Mouse (Mus musculus) spleen, postnatal 4 days (tissue): ENCODE measurements around the gene Fgd3.

ENCODE experiments used
- DNase-seq, 2 experiments: peaks; one replicate each; pipeline ENCODE4 v3.0.0; 2022; ENCODE audit warnings: low spot score in 2 of 2

Fgd3 gene

GRCm38 (mm10) chr13:49216808-49217561 lies 103.1 kb downstream of the Fgd3 start:
- peak in 1 of 2 experiments; percentile 64 for DNase-seq

- no peak for DNase-seq
Measured at GRCm38 (mm10) chr13:49216220-49216552, 103.9 kb downstream of the Fgd3 start.

GRCm38 (mm10) chr13:49215504-49216219 lies 104.4 kb downstream of the Fgd3 start, which contains the start of gene Card19:
TSS of gene Card19 (minus strand) at chr13:49216037.
- peak; percentile 97 to 98 for DNase-seq

- peak in 1 of 2 experiments; percentile 60 for DNase-seq
Measured at GRCm38 (mm10) chr13:49215128-49215503, 105.0 kb downstream of the Fgd3 start.

GRCm38 (mm10) chr13:49214454-49214853 lies 105.7 kb downstream of the Fgd3 start:
- DNase-seq: peak in 1 of 2 experiments; percentile 63

- peak in 1 of 2 experiments; percentile 66 for DNase-seq
Measured at GRCm38 (mm10) chr13:49213531-49213932, 106.6 kb downstream of the Fgd3 start.

GRCm38 (mm10) chr13:49212711-49213500 lies 107.2 kb downstream of the Fgd3 start:
- DNase-seq: no peak
